Comparison of ENCODE assay signal across 8 mouse cellular contexts in genomic region chr8:105374513-105374966, GRCm38 (mm10). TPM values are rescaled to one million over a fixed set of nuclear protein-coding genes. Genes with fewer than 3 reads are reported as not detected.
DNase-seq lines count a peak whose midpoint lies in the region; ATAC-seq and TF ChIP-seq lines count a peak whose summit lies in the region.

No protein-coding gene starts in this region.

- no peak overlapping the region for H3K9ac ChIP-seq in kidney, postnatal 0 days (ENCODE audit: low read depth, low read length)
- H3K9ac ChIP-seq in forebrain, postnatal 0 days, result no peak overlapping the region
- no peak overlapping the region for H3K9ac ChIP-seq in limb, embryonic 14.5 days (ENCODE audit: low read depth, low read length, severe bottlenecking)
- H3K9ac ChIP-seq in midbrain, embryonic 14.5 days (replicated peaks; ENCODE audit: low read length), result no peak overlapping the region

- no peaks in the 10 kb centered on the region for H3K27me3 ChIP-seq in kidney, postnatal 0 days (ENCODE audit: insufficient read depth, low read length)
- no peaks in the 10 kb centered on the region for H3K27me3 ChIP-seq in forebrain, postnatal 0 days (ENCODE audit: insufficient read depth, low read length)
- H3K27me3 ChIP-seq in limb, embryonic 14.5 days (ENCODE audit: control insufficient read depth, insufficient read depth, low read length), result no peaks in the 10 kb centered on the region
- H3K27me3 ChIP-seq in midbrain, embryonic 14.5 days (ENCODE audit: control insufficient read depth, insufficient read depth, low read length), result no peaks in the 10 kb centered on the region

- H3K36me3 ChIP-seq in kidney, postnatal 0 days (ENCODE audit: insufficient read depth, low read length), result no peaks in the 10 kb centered on the region
- 0 out of 2 replicates have a peak, but pooled peaks cover 6% of the 10 kb centered on the region for H3K36me3 ChIP-seq in forebrain, postnatal 0 days (ENCODE audit: insufficient read depth)
- no peaks in the 10 kb centered on the region for H3K36me3 ChIP-seq in limb, embryonic 14.5 days (ENCODE audit: control insufficient read depth, insufficient read depth, low read length)
- H3K36me3 ChIP-seq in midbrain, embryonic 14.5 days (ENCODE audit: control insufficient read depth, insufficient read depth, low read length), result peaks cover under 1% of the 10 kb centered on the region; the same call in 1 of the 2 replicates

- peak; percentile 59 for ATAC-seq in kidney, postnatal 0 days (replicated peaks; ENCODE audit: low FRiP score, low read depth)
- ATAC-seq in forebrain, postnatal 0 days, result peak; percentile 66
- peak; percentile 35 for ATAC-seq in limb, embryonic 14.5 days (ENCODE audit: low FRiP score, low read depth)
- ATAC-seq in midbrain, embryonic 14.5 days (ENCODE audit: low FRiP score, low TSS enrichment), result 0 out of 2 replicates have a peak, but pooled peaks have one; percentile 29

- WGBS in kidney, postnatal 0 days, result 36% methylated on average over 33 of the region's 33 CpGs
- 26% methylated on average over 33 of the region's 33 CpGs for WGBS in forebrain, postnatal 0 days
- WGBS in limb, embryonic 14.5 days, result 31% methylated on average over 31 of the region's 33 CpGs
- 26% methylated on average over 33 of the region's 33 CpGs for WGBS in midbrain, embryonic 14.5 days

- peak; percentile 68 for TF ChIP-seq CTCF in kidney, postnatal 0 days (IDR thresholded peaks at IDR 0.05; ENCODE audit: low read depth)
- peak; percentile 68 for TF ChIP-seq CTCF in forebrain, postnatal 0 days (IDR thresholded peaks at IDR 0.05; ENCODE audit: low read depth)

- H3K4me3 ChIP-seq in kidney, postnatal 0 days (replicated peaks; ENCODE audit: low read depth, low read length), result no peak overlapping the region
- peak overlapping the region; percentile 9; the same call in 1 of the 2 replicates for H3K4me3 ChIP-seq in forebrain, postnatal 0 days (ENCODE audit: low read depth, low read length)
- H3K4me3 ChIP-seq in limb, embryonic 14.5 days (replicated peaks; ENCODE audit: low read length), result no peak overlapping the region; the same call in 1 of the 2 replicates
- no peak overlapping the region for H3K4me3 ChIP-seq in midbrain, embryonic 14.5 days (replicated peaks; ENCODE audit: low read depth, low read length)

- TF ChIP-seq POLR2A in limb, embryonic 14.5 days (IDR thresholded peaks at IDR 0.05; ENCODE audit: borderline replicate concordance, extremely low read depth, insufficient read depth, insufficient read length), result no peak

- H3K9me3 ChIP-seq in kidney, postnatal 0 days (replicated peaks; ENCODE audit: low read length), result no peaks in the 10 kb centered on the region
- H3K9me3 ChIP-seq in forebrain, postnatal 0 days (ENCODE audit: low read length), result no peaks in the 10 kb centered on the region
- H3K9me3 ChIP-seq in limb, embryonic 14.5 days (ENCODE audit: control insufficient read depth, low read length), result peaks cover 4% of the 10 kb centered on the region; the same call in 1 of the 2 replicates
- no peaks in the 10 kb centered on the region for H3K9me3 ChIP-seq in midbrain, embryonic 14.5 days (ENCODE audit: control insufficient read depth, low read length)

- no peak overlapping the region for H3K27ac ChIP-seq in kidney, postnatal 0 days
- H3K27ac ChIP-seq in forebrain, postnatal 0 days (ENCODE audit: low read depth, low read length), result no peak overlapping the region
- no peak overlapping the region for H3K27ac ChIP-seq in limb, embryonic 14.5 days (replicated peaks; ENCODE audit: low read depth, low read length)
- H3K27ac ChIP-seq in midbrain, embryonic 14.5 days (replicated peaks; ENCODE audit: low read depth, low read length), result no peak overlapping the region

- H3K4me1 ChIP-seq in kidney, postnatal 0 days (replicated peaks; ENCODE audit: insufficient read depth, low read length), result peaks cover 11% of the 10 kb centered on the region; the same call in 1 of the 2 replicates
- H3K4me1 ChIP-seq in forebrain, postnatal 0 days (ENCODE audit: insufficient read depth), result no peaks in the 10 kb centered on the region
- H3K4me1 ChIP-seq in limb, embryonic 14.5 days (ENCODE audit: control insufficient read depth, insufficient read depth, low read length), result peaks cover 21% of the 10 kb centered on the region
- H3K4me1 ChIP-seq in midbrain, embryonic 14.5 days (ENCODE audit: control insufficient read depth, insufficient read depth, low read length), result no peaks in the 10 kb centered on the region

- DNase-seq in kidney, postnatal 0 days (ENCODE audit: low spot score), result peak; percentile 62
- no peak for DNase-seq in kidney, postnatal 14 days
- DNase-seq in brain, adult 2 months (ENCODE audit: low read depth, low spot score), result peak; percentile 14
- DNase-seq in forebrain, postnatal 0 days, result peak; percentile 17
- DNase-seq in limb, embryonic 14.5 days (ENCODE audit: low spot score), result no peak
- peak; percentile 44 for DNase-seq in midbrain, embryonic 14.5 days
- no peak for DNase-seq in gastrocnemius, postnatal 10 days
- DNase-seq in frontal cortex, postnatal 10 days (ENCODE audit: low spot score in 2 of 2), result no peak

- peak overlapping the region; percentile 50 for H3K4me2 ChIP-seq in kidney, postnatal 0 days (ENCODE audit: low read length)
- H3K4me2 ChIP-seq in forebrain, postnatal 0 days (ENCODE audit: low read depth), result peak overlapping the region; percentile 35
- peak overlapping the region; percentile 37 for H3K4me2 ChIP-seq in limb, embryonic 14.5 days (replicated peaks; ENCODE audit: low read depth, low read length, severe bottlenecking)
- peak overlapping the region; percentile 41 for H3K4me2 ChIP-seq in midbrain, embryonic 14.5 days (ENCODE audit: low read length)

RNA-seq across cellular contexts. Expression of gene Plekhg4, which starts 1.5 kb away (rescaled TPM):
- 0.31 and 0.33 TPM in 2 replicates for polyA plus RNA-seq in kidney, postnatal 0 days (2015; fragmentation: Nextera tagmentation; extraction: Ambion mirVana)
- total RNA-seq in forebrain, postnatal 0 days (2014; rRNA removed), result 4.2 and 4.5 TPM in 2 replicates
- 0.70 and 0.77 TPM in 2 replicates for polyA plus RNA-seq in forebrain, postnatal 0 days (2015; fragmentation: Nextera tagmentation; extraction: Ambion mirVana)
- polyA plus RNA-seq in limb, embryonic 14.5 days (2012; rRNA removed), result 3.9 and 5.5 TPM in 2 replicates
- 0.55 and 1.2 TPM in 2 replicates for polyA plus RNA-seq in limb, embryonic 14.5 days (2014; fragmentation: Nextera tagmentation; extraction: Ambion mirVana)
- 1.4 and 3.0 TPM in 2 replicates for polyA plus RNA-seq in midbrain, embryonic 14.5 days (2014; fragmentation: Nextera tagmentation; extraction: Ambion mirVana)
- total RNA-seq in gastrocnemius, postnatal 10 days (2021), result under 1 TPM; 0.07 to 0.79 TPM

RNA-seq across cellular contexts. Expression of gene Slc9a5, which starts 25.9 kb away (rescaled TPM):
- 1.3 and 1.4 TPM in 2 replicates for polyA plus RNA-seq in kidney, postnatal 0 days (2015; fragmentation: Nextera tagmentation; extraction: Ambion mirVana)
- total RNA-seq in forebrain, postnatal 0 days (2014; rRNA removed), result 17.5 and 17.8 TPM in 2 replicates
- 5.6 and 7.2 TPM in 2 replicates for polyA plus RNA-seq in forebrain, postnatal 0 days (2015; fragmentation: Nextera tagmentation; extraction: Ambion mirVana)
- 43.5 and 58.8 TPM in 2 replicates for polyA plus RNA-seq in limb, embryonic 14.5 days (2012; rRNA removed)
- 5.6 and 6.5 TPM in 2 replicates for polyA plus RNA-seq in limb, embryonic 14.5 days (2014; fragmentation: Nextera tagmentation; extraction: Ambion mirVana)
- 8.3 and 10.2 TPM in 2 replicates for polyA plus RNA-seq in midbrain, embryonic 14.5 days (2014; fragmentation: Nextera tagmentation; extraction: Ambion mirVana)
- 1 to 10 TPM; 1.4 to 2.4 TPM for total RNA-seq in gastrocnemius, postnatal 10 days (2021)

RNA-seq across cellular contexts. Expression of gene Fhod1, which starts 26.8 kb away (rescaled TPM):
- 1.8 and 2.3 TPM in 2 replicates for polyA plus RNA-seq in kidney, postnatal 0 days (2015; fragmentation: Nextera tagmentation; extraction: Ambion mirVana)
- total RNA-seq in forebrain, postnatal 0 days (2014; rRNA removed), result 1.4 and 2.1 TPM in 2 replicates
- polyA plus RNA-seq in forebrain, postnatal 0 days (2015; fragmentation: Nextera tagmentation; extraction: Ambion mirVana), result 0.15 and 0.30 TPM in 2 replicates
- polyA plus RNA-seq in limb, embryonic 14.5 days (2012; rRNA removed), result 24.4 and 30.7 TPM in 2 replicates
- 2.7 and 2.8 TPM in 2 replicates for polyA plus RNA-seq in limb, embryonic 14.5 days (2014; fragmentation: Nextera tagmentation; extraction: Ambion mirVana)
- 0.59 and 0.84 TPM in 2 replicates for polyA plus RNA-seq in midbrain, embryonic 14.5 days (2014; fragmentation: Nextera tagmentation; extraction: Ambion mirVana)
- total RNA-seq in gastrocnemius, postnatal 10 days (2021), result 10 to 100 TPM in 1 of 2 experiments, 1 to 10 TPM in 1; 8.9 to 14.7 TPM

RNA-seq across cellular contexts. Expression of gene Kctd19, which starts 38.8 kb away (rescaled TPM):
- 0.05 TPM in 1 of 2 replicates, not detected in the other for polyA plus RNA-seq in kidney, postnatal 0 days (2015; fragmentation: Nextera tagmentation; extraction: Ambion mirVana)
- 0.10 and 0.15 TPM in 2 replicates for total RNA-seq in forebrain, postnatal 0 days (2014; rRNA removed)
- polyA plus RNA-seq in forebrain, postnatal 0 days (2015; fragmentation: Nextera tagmentation; extraction: Ambion mirVana), result 0.16 and 0.19 TPM in 2 replicates
- 0.04 TPM in 1 of 2 replicates, not detected in the other for polyA plus RNA-seq in limb, embryonic 14.5 days (2012; rRNA removed)
- 0.18 TPM in 1 of 2 replicates, not detected in the other for polyA plus RNA-seq in limb, embryonic 14.5 days (2014; fragmentation: Nextera tagmentation; extraction: Ambion mirVana)
- not detected in 2 replicates for polyA plus RNA-seq in midbrain, embryonic 14.5 days (2014; fragmentation: Nextera tagmentation; extraction: Ambion mirVana)
- under 1 TPM in 1 of 2 experiments, not detected in 1; 0.07 TPM for total RNA-seq in gastrocnemius, postnatal 10 days (2021)

RNA-seq across cellular contexts. Expression of gene Lrrc36, which starts 38.8 kb away (rescaled TPM):
- 0.15 and 0.34 TPM in 2 replicates for polyA plus RNA-seq in kidney, postnatal 0 days (2015; fragmentation: Nextera tagmentation; extraction: Ambion mirVana)
- 1.7 and 1.8 TPM in 2 replicates for total RNA-seq in forebrain, postnatal 0 days (2014; rRNA removed)
- 0.40 and 1.1 TPM in 2 replicates for polyA plus RNA-seq in forebrain, postnatal 0 days (2015; fragmentation: Nextera tagmentation; extraction: Ambion mirVana)
- 0.84 and 1.0 TPM in 2 replicates for polyA plus RNA-seq in limb, embryonic 14.5 days (2012; rRNA removed)
- polyA plus RNA-seq in limb, embryonic 14.5 days (2014; fragmentation: Nextera tagmentation; extraction: Ambion mirVana), result 0.58 and 0.62 TPM in 2 replicates
- polyA plus RNA-seq in midbrain, embryonic 14.5 days (2014; fragmentation: Nextera tagmentation; extraction: Ambion mirVana), result 1.5 and 1.7 TPM in 2 replicates
- total RNA-seq in gastrocnemius, postnatal 10 days (2021), result 1 to 10 TPM in 1 of 2 experiments, under 1 TPM in 1; 0.93 to 1.1 TPM

Comparison
In these comparisons a context has a peak if more than half of its experiments do, and no peak if none do; other contexts are left out.
1. DNase-seq: peak in kidney, postnatal 0 days (single experiment), brain, adult 2 months (single experiment), forebrain, postnatal 0 days (single experiment) and midbrain, embryonic 14.5 days (single experiment); none in kidney, postnatal 14 days (single experiment), limb, embryonic 14.5 days (single experiment), gastrocnemius, postnatal 10 days (single experiment) and frontal cortex, postnatal 10 days (0 of 2).
2. Peak in every context shown above with its lines, with median percentiles within 50 percentile points of each other: ATAC-seq and H3K4me2 ChIP-seq.